Mouse (Mus musculus): ENCODE data around the gene Lmod3. TPM values are rescaled to one million over a fixed set of nuclear protein-coding genes. Genes with fewer than 3 reads are reported as not detected.
A peak's percentile ranks its signal among the peaks of the same experiment; 100 is the strongest.

Gene Lmod3
- polyA plus RNA-seq, 1 experiment from 2014 or later: 0.42 TPM

DNA sequence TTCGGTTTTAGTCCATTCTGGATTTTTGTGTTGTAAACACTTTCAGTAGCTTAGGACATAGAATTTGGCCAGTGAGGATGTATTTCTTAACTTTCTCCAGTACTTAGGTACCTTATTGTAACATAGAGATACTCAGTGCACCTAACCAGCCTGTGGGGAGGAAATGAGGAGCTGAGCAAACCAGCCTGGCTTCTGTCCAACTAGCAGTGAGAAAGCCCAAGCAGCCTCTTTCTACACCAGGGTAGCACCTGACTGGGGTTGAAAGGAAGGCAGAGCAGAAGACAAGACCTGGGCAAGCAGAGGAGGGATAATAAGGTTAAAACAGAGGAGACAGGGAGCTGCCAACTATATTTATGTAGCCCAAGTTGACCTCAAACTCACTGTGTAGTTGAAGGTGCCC is 31.1 kb upstream of the Lmod3 start:
- 97% methylated on average over 1 of the region's 1 CpGs for WGBS
- no peak for DNase-seq (ENCODE audit: low spot score)
- Histone ChIP-seq H3K27ac (ENCODE audit: low read depth, low read length) (no peak overlapping the region), H3K36me3 (ENCODE audit: control insufficient read depth, insufficient read depth, low read length) (no peaks in the 10 kb centered on the region; the same call in 1 of the 2 replicates), H3K27me3 (ENCODE audit: control insufficient read depth, insufficient read depth, low read length) (no peaks in the 10 kb centered on the region), H3K9ac (ENCODE audit: low read depth, low read length) (no peak overlapping the region), H3K4me3 (ENCODE audit: low read depth, low read length) (no peak overlapping the region), H3K4me2 (replicated peaks; ENCODE audit: low read depth, low read length) (no peak overlapping the region), H3K9me3 (ENCODE audit: control insufficient read depth, low read length) (no peaks in the 10 kb centered on the region), H3K4me1 (replicated peaks; ENCODE audit: control insufficient read depth, insufficient read depth, low read length) (no peaks in the 10 kb centered on the region)
- ATAC-seq (ENCODE audit: low FRiP score): no peak

DNA sequence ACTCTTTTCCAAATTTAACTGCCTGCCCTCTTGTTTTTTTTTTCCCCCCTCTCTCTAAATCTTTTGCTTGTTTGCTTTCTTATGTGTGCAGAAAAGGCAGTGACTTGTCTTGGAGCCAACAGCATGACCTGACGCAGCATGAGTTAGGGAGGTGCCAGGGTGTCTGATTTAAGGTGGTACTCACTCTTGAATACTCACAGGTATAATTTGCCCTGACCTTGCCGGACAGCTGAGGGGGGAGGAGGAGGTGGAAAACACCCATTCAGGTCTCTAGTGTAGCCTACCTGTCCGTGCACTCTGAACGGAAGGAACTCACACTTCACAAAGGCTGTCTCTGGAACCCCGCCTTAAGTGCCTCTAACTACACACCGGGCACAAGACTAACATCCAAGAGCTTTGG is 26.3 kb upstream of the Lmod3 start:
- Histone ChIP-seq H3K27ac (ENCODE audit: low read depth, low read length) (no peak overlapping the region), H3K4me1 (replicated peaks; ENCODE audit: control insufficient read depth, insufficient read depth, low read length) (no peaks in the 10 kb centered on the region), H3K4me3 (ENCODE audit: low read depth, low read length) (no peak overlapping the region), H3K4me2 (replicated peaks; ENCODE audit: low read depth, low read length) (no peak overlapping the region), H3K9me3 (ENCODE audit: control insufficient read depth, low read length) (no peaks in the 10 kb centered on the region), H3K27me3 (ENCODE audit: control insufficient read depth, insufficient read depth, low read length) (no peaks in the 10 kb centered on the region), H3K36me3 (ENCODE audit: control insufficient read depth, insufficient read depth, low read length) (no peaks in the 10 kb centered on the region), H3K9ac (ENCODE audit: low read depth, low read length) (no peak overlapping the region)
- DNase-seq (ENCODE audit: low spot score) (no peak), ATAC-seq (ENCODE audit: low FRiP score) (no peak)
- WGBS: 39% methylated on average over 6 of the region's 6 CpGs

DNA sequence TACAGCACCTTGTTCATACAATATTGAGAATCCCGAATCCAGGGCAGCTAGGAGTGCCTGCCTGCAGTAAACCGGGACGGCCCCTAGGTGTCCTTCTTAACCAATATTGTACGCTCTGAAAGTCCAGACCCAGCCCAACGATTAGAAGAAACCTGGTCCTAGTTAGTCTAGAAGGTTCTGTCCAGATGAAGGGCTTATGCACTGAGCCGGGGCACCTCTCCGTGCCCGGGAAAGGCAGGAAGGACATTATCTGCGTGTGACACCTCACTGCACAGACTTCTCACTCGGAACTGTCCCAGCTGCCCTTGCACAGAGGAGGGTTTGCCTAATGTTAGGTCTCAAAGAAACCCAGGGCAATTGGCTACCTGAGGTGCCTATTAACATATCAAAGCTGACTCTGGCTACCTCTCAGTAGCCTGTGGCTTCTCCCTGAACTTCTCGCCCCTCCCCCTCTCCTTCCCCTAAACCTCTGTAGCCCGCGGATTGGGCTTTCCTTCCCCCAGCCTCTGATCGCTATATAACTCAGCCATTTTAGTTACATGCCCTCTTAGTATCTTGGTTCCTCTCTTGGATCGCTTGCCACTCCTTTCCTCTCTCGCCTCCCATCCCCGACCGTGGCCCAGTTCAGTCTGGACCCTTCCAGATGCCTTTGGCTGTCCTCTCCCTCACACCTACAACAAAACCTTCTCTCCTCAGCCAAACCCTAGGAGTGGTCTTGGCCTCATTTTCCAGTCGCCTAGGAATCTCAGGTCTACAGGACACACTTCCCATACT is 25.6 kb upstream of the Lmod3 start:
- DNase-seq (ENCODE audit: low spot score): peak; percentile 80
- no peak overlapping the region for H3K9ac ChIP-seq (ENCODE audit: low read depth, low read length)

DNA sequence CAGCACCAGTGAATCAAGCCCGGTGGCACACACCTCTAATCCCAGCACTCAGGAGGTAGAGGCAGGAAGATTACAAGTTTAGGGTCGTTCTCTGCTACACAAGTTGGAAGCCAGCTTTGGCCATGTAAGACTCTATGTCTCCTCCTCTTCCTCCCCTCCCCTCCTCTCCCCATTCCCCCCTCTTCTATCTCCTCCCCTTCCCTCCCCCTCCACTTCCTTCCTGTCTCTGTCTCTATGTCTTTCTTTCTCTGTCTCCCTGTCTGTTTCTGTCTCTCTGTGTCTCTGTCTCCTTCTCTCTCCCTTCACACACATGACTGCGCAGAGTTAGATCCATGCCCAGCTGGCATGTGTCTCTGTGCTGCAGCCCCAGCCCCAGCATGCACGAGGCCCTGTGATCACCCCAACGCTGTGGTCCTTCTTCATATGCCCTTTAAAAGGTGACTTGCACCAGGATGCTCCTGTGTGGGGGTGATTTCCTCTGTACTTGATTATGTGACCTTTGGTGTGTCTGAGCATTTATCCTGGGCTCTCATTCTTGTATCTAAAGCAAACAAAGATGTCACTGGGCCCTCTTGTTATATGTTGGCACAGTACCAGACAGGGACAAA is 24.4 kb upstream of the Lmod3 start:
- Histone ChIP-seq H3K27ac (ENCODE audit: low read depth, low read length) (no peak overlapping the region), H3K4me2 (replicated peaks; ENCODE audit: low read depth, low read length) (no peak overlapping the region), H3K36me3 (ENCODE audit: control insufficient read depth, insufficient read depth, low read length) (no peaks in the 10 kb centered on the region), H3K4me1 (replicated peaks; ENCODE audit: control insufficient read depth, insufficient read depth, low read length) (no peaks in the 10 kb centered on the region), H3K27me3 (ENCODE audit: control insufficient read depth, insufficient read depth, low read length) (no peaks in the 10 kb centered on the region), H3K4me3 (ENCODE audit: low read depth, low read length) (no peak overlapping the region), H3K9me3 (ENCODE audit: control insufficient read depth, low read length) (no peaks in the 10 kb centered on the region), H3K9ac (ENCODE audit: low read depth, low read length) (no peak overlapping the region)
- 77% methylated on average over 5 of the region's 5 CpGs for WGBS
- ATAC-seq (ENCODE audit: low FRiP score) (no peak), DNase-seq (ENCODE audit: low spot score) (no peak)

More for the DNA sequence above, 25.6 kb upstream of the Lmod3 start:
- H3K27ac ChIP-seq (ENCODE audit: low read depth, low read length): no peak overlapping the region
- H3K36me3 ChIP-seq (ENCODE audit: control insufficient read depth, insufficient read depth, low read length): no peaks in the 10 kb centered on the region
- H3K4me3 ChIP-seq (ENCODE audit: low read depth, low read length): peak overlapping the region; percentile 1; the same call in 1 of the 2 replicates
- ATAC-seq (ENCODE audit: low FRiP score): peak; percentile 65
- WGBS: 2% methylated on average over 19 of the region's 19 CpGs
- no peaks in the 10 kb centered on the region for H3K9me3 ChIP-seq (ENCODE audit: control insufficient read depth, low read length)
- H3K27me3 ChIP-seq (ENCODE audit: control insufficient read depth, insufficient read depth, low read length): no peaks in the 10 kb centered on the region
- no peaks in the 10 kb centered on the region for H3K4me1 ChIP-seq (replicated peaks; ENCODE audit: control insufficient read depth, insufficient read depth, low read length)
- H3K4me2 ChIP-seq (replicated peaks; ENCODE audit: low read depth, low read length): peak overlapping the region; percentile 22; the same call in 1 of the 2 replicates

DNA sequence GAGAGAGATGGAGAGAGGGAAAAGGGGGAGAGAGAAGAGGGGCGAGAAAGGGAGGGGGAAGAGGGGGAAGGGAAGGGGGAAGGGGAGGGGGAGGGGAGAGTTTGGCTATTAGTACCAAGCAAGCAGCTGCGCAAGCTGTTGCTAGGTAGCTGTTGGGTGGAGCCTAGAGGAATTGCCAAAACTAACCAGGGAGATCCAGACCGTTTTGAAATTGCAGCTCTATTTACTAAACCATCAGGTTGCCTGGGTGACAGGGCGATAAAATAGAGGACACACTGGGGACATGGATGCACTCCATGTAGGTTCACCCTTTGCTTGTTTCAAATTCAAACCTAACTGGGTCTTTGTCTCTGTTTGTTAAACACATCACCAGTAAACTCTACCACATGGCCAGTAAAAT is 23.8 kb upstream of the Lmod3 start:
- H3K9me3 ChIP-seq (ENCODE audit: control insufficient read depth, low read length): no peaks in the 10 kb centered on the region
- no peak overlapping the region for H3K9ac ChIP-seq (ENCODE audit: low read depth, low read length)
- ATAC-seq (ENCODE audit: low FRiP score) (no peak), DNase-seq (ENCODE audit: low spot score) (peak; percentile 22)
- no peak overlapping the region for H3K4me3 ChIP-seq (ENCODE audit: low read depth, low read length)
- WGBS: 36% methylated on average over 3 of the region's 4 CpGs
- no peaks in the 10 kb centered on the region for H3K27me3 ChIP-seq (ENCODE audit: control insufficient read depth, insufficient read depth, low read length)
- no peak overlapping the region for H3K4me2 ChIP-seq (replicated peaks; ENCODE audit: low read depth, low read length)
- H3K36me3 ChIP-seq (ENCODE audit: control insufficient read depth, insufficient read depth, low read length): no peaks in the 10 kb centered on the region
- H3K4me1 ChIP-seq (replicated peaks; ENCODE audit: control insufficient read depth, insufficient read depth, low read length): no peaks in the 10 kb centered on the region
- no peak overlapping the region for H3K27ac ChIP-seq (ENCODE audit: low read depth, low read length)

DNA sequence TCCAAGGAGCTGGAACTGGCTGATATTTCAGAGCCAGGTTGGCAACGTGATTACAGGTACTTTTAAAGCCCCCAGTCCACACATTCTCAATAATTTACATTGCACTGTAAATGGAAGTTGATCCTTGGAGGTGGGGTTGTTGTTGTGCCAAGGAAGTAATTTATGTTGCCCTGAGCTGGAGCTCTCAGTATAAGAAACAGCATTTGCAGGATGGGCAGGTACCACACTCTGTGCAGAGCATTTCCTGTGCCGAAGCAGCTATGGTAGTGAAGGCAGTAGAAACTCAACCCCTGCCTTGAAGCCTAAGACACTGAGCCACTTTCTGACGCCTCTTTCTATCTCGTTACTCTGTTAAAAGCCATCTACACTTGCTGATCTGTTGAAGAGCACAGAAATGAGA is 23.2 kb upstream of the Lmod3 start:
- Histone ChIP-seq H3K27me3 (ENCODE audit: control insufficient read depth, insufficient read depth, low read length) (no peaks in the 10 kb centered on the region), H3K4me3 (ENCODE audit: low read depth, low read length) (no peak overlapping the region), H3K4me2 (replicated peaks; ENCODE audit: low read depth, low read length) (no peak overlapping the region), H3K9ac (ENCODE audit: low read depth, low read length) (no peak overlapping the region), H3K9me3 (ENCODE audit: control insufficient read depth, low read length) (no peaks in the 10 kb centered on the region), H3K36me3 (ENCODE audit: control insufficient read depth, insufficient read depth, low read length) (no peaks in the 10 kb centered on the region), H3K27ac (ENCODE audit: low read depth, low read length) (no peak overlapping the region), H3K4me1 (replicated peaks; ENCODE audit: control insufficient read depth, insufficient read depth, low read length) (no peaks in the 10 kb centered on the region)
- ATAC-seq (ENCODE audit: low FRiP score) (no peak), DNase-seq (ENCODE audit: low spot score) (no peak)
- 68% methylated on average over 4 of the region's 4 CpGs for WGBS

DNA sequence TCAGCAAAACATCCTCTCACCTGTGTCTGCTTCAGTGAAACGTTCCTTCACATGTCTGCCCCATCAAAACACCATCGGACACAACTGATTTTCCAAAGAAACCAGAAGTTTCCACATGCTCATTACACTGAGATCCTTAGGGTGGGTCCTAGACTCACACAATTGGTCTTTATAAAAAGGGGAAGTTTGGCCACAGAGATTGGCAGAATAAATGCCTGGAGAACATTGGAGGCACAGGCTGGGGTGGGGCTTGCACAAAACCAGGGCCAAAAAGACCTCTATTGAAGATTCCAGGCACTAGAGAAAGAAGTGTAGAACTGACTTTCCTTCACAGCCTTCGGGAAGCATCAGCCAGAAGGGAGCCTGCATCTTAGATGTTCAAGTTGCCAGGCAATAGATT is 21.2 kb upstream of the Lmod3 start:
- WGBS: 90% methylated on average over 3 of the region's 3 CpGs

DNA sequence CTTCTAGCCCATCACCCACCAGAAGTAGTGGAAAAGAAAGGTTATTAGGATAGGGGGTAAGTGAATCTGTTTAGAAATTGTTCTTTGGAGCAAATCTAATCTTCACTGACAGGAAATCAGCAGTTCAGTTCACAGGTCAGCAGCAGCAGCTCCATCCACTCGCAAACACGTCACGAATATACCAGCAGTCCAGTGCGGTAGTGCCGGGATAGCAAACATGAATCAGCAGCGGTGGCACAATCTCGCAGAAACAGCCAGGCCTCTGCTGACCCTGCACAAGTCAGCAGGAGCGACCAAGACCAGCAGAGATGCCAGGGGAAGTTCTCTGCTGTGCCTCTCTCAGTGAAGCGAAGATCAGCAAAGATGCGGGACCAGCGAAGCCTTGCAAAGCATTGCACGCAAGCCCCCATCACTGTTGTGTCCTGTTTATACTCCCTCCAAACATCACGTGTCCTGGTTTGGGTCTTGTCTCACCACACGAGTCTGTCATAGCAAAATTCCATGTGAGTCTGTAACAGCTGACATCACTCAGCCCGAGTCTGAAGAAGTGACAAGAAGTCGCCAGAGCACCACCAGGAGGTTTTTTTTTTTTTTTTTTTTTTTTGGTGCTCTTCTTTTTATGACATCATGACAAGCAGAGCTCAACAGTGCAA is 20.6 kb upstream of the Lmod3 start:
- Histone ChIP-seq H3K9ac (ENCODE audit: low read depth, low read length) (no peak overlapping the region), H3K4me2 (replicated peaks; ENCODE audit: low read depth, low read length) (no peak overlapping the region), H3K4me3 (ENCODE audit: low read depth, low read length) (no peak overlapping the region), H3K27ac (ENCODE audit: low read depth, low read length) (no peak overlapping the region), H3K9me3 (ENCODE audit: control insufficient read depth, low read length) (no peaks in the 10 kb centered on the region), H3K4me1 (replicated peaks; ENCODE audit: control insufficient read depth, insufficient read depth, low read length) (no peaks in the 10 kb centered on the region), H3K36me3 (ENCODE audit: control insufficient read depth, insufficient read depth, low read length) (no peaks in the 10 kb centered on the region), H3K27me3 (ENCODE audit: control insufficient read depth, insufficient read depth, low read length) (no peaks in the 10 kb centered on the region)
- 87% methylated on average over 16 of the region's 16 CpGs for WGBS
- ATAC-seq (ENCODE audit: low FRiP score) (no peak), DNase-seq (ENCODE audit: low spot score) (no peak)

More for the DNA sequence above, 21.2 kb upstream of the Lmod3 start:
- Histone ChIP-seq H3K27ac (ENCODE audit: low read depth, low read length) (no peak overlapping the region), H3K4me3 (ENCODE audit: low read depth, low read length) (no peak overlapping the region), H3K4me2 (replicated peaks; ENCODE audit: low read depth, low read length) (no peak overlapping the region), H3K9ac (ENCODE audit: low read depth, low read length) (no peak overlapping the region), H3K9me3 (ENCODE audit: control insufficient read depth, low read length) (no peaks in the 10 kb centered on the region), H3K27me3 (ENCODE audit: control insufficient read depth, insufficient read depth, low read length) (no peaks in the 10 kb centered on the region), H3K4me1 (replicated peaks; ENCODE audit: control insufficient read depth, insufficient read depth, low read length) (no peaks in the 10 kb centered on the region), H3K36me3 (ENCODE audit: control insufficient read depth, insufficient read depth, low read length) (no peaks in the 10 kb centered on the region)
- no peak for ATAC-seq (ENCODE audit: low FRiP score)
- no peak for DNase-seq (ENCODE audit: low spot score)
